Mouse (Mus musculus) embryonic facial prominence, embryonic 15.5 days (tissue): ENCODE data around the gene Ubb. TPM values are rescaled to one million over a fixed set of nuclear protein-coding genes. Genes with fewer than 3 reads are reported as not detected.
A peak's percentile ranks its signal among the peaks of the same experiment; 100 is the strongest.

Experiments used
- ATAC-seq: fragments of 200-750 bp; cut with Nextera tagmentation; 2 replicates; pipeline ENCODE4 v1.8.0; 2017; ENCODE audit warnings: low read depth, moderate TSS enrichment; ENCODE audit not compliant: insufficient number of reproducible peaks, low FRiP score, low TSS enrichment
- H3K27ac ChIP-seq: fragments of 300-500 bp; sonication (generic); replicated peaks from 2 replicates; pipeline ENCODE4 v1.5.1; 2015; ENCODE audit warnings: mild to moderate bottlenecking, inconsistent platforms
- H3K27me3 ChIP-seq: fragments of 300-500 bp; sonication (generic); 2 replicates; pipeline ENCODE4 v1.6.1; 2015; ENCODE audit warnings: inconsistent platforms
- H3K36me3 ChIP-seq: fragments of 300-500 bp; sonication (generic); 2 replicates; pipeline ENCODE4 v1.6.1; 2015; ENCODE audit warnings: mild to moderate bottlenecking, inconsistent platforms
- H3K4me1 ChIP-seq: fragments of 300-500 bp; sonication (generic); 2 replicates; pipeline ENCODE4 v1.6.1; 2015; ENCODE audit warnings: inconsistent platforms
- H3K4me2 ChIP-seq: fragments of 300-500 bp; sonication (generic); replicated peaks from 2 replicates; pipeline ENCODE4 v1.6.1; 2015; ENCODE audit warnings: mild to moderate bottlenecking, inconsistent platforms
- H3K4me3 ChIP-seq: fragments of 300-500 bp; sonication (generic); replicated peaks from 2 replicates; pipeline ENCODE4 v1.5.1; 2015; ENCODE audit warnings: mild to moderate bottlenecking, inconsistent platforms
- H3K9ac ChIP-seq: fragments of 300-500 bp; sonication (generic); 2 replicates; pipeline ENCODE4 v1.6.1; 2015; ENCODE audit warnings: inconsistent platforms
- H3K9me3 ChIP-seq: fragments of 300-500 bp; sonication (generic); replicated peaks from 2 replicates; pipeline ENCODE4 v1.6.1; 2016; ENCODE audit warnings: inconsistent platforms
- WGBS: fragments of 180-500 bp; shearing (Covaris S2); methylation state at CpG from one replicate; pipeline ENCODE4 v1.1.7; 2015; 5-methylcytosine and 5-hydroxymethylcytosine counted together
- polyA plus RNA-seq: library from polyadenylated mRNA; unstranded; fragments of >200 nt; fragmentation: Nextera tagmentation; extraction: Ambion mirVana; gene quantifications from 2 replicates; pipeline ENCODE4 v1.2.1, GENCODE M21; 2015

The Ubb gene
- polyA plus RNA-seq, 1 experiment from 2014 or later = 3,288 TPM

GRCm38 (mm10) chr11:62563590-62563989, 12.6 kb downstream of the Ubb start:
- Histone ChIP-seq H3K4me2 (no peak overlapping the region), H3K36me3 (no peaks in the 10 kb centered on the region), H3K27me3 (no peaks in the 10 kb centered on the region), H3K27ac (no peak overlapping the region), H3K9ac (no peak overlapping the region), H3K4me3 (no peak overlapping the region), H3K4me1 (no peaks in the 10 kb centered on the region), H3K9me3 (no peaks in the 10 kb centered on the region)
- ATAC-seq = no peak
- WGBS = 72% methylated on average over 2 of the region's 2 CpGs

GRCm38 (mm10) chr11:62565747-62566146, 14.8 kb downstream of the Ubb start:
- no peak for ATAC-seq
- Histone ChIP-seq H3K27ac (no peak overlapping the region), H3K9ac (no peak overlapping the region), H3K4me1 (no peaks in the 10 kb centered on the region), H3K36me3 (no peaks in the 10 kb centered on the region), H3K4me3 (no peak overlapping the region), H3K9me3 (no peaks in the 10 kb centered on the region), H3K27me3 (no peaks in the 10 kb centered on the region), H3K4me2 (no peak overlapping the region)
- 46% methylated on average over 7 of the region's 7 CpGs for WGBS

GRCm38 (mm10) chr11:62566211-62566610, 15.2 kb downstream of the Ubb start:
- no peak for ATAC-seq

GRCm38 (mm10) chr11:62568300-62568699, 17.3 kb downstream of the Ubb start:
- 42% methylated on average over 3 of the region's 3 CpGs for WGBS
- H3K9ac ChIP-seq = no peak overlapping the region
- H3K36me3 ChIP-seq = no peaks in the 10 kb centered on the region
- no peak overlapping the region for H3K4me3 ChIP-seq
- H3K27ac ChIP-seq = no peak overlapping the region
- H3K27me3 ChIP-seq = no peaks in the 10 kb centered on the region
- no peaks in the 10 kb centered on the region for H3K9me3 ChIP-seq
- ATAC-seq = no peak
- no peak overlapping the region for H3K4me2 ChIP-seq
- H3K4me1 ChIP-seq = no peaks in the 10 kb centered on the region

More at GRCm38 (mm10) chr11:62566211-62566610, 15.2 kb downstream of the Ubb start:
- no peaks in the 10 kb centered on the region for H3K36me3 ChIP-seq
- H3K4me1 ChIP-seq = no peaks in the 10 kb centered on the region
- H3K27ac ChIP-seq = no peak overlapping the region
- no peak overlapping the region for H3K4me2 ChIP-seq
- H3K9ac ChIP-seq = no peak overlapping the region
- 59% methylated on average over 1 of the region's 1 CpGs for WGBS
- no peaks in the 10 kb centered on the region for H3K9me3 ChIP-seq
- H3K4me3 ChIP-seq = no peak overlapping the region
- H3K27me3 ChIP-seq = no peaks in the 10 kb centered on the region

- 73% methylated on average over 6 of the region's 6 CpGs for WGBS
- Histone ChIP-seq H3K36me3 (no peaks in the 10 kb centered on the region), H3K9ac (no peak within 1 kb of the TSS), H3K9me3 (no peaks in the 10 kb centered on the region), H3K4me2 (peak within 1 kb of the TSS; percentile 99), H3K27ac (no peak within 1 kb of the TSS), H3K27me3 (no peaks in the 10 kb centered on the region), H3K4me1 (peaks cover 16% of the 10 kb centered on the region), H3K4me3 (peak within 1 kb of the TSS; percentile 56)
- ATAC-seq = no peak
These were observed 23.2 kb downstream of the Ubb start, which contains the start of gene Trpv2 for GRCm38 (mm10) chr11:62573959-62574702. TSS of gene Trpv2 (plus strand) at chr11:62574486.

GRCm38 (mm10) chr11:62574703-62575085, 23.7 kb downstream of the Ubb start:
- Histone ChIP-seq H3K4me1 (peaks cover 16% of the 10 kb centered on the region), H3K4me2 (no peak overlapping the region; the same call in 1 of the 2 replicates), H3K4me3 (no peak overlapping the region), H3K9me3 (no peaks in the 10 kb centered on the region), H3K27ac (no peak overlapping the region), H3K27me3 (no peaks in the 10 kb centered on the region), H3K36me3 (no peaks in the 10 kb centered on the region), H3K9ac (no peak overlapping the region)
- ATAC-seq = no peak
- 82% methylated on average over 4 of the region's 4 CpGs for WGBS

GRCm38 (mm10) chr11:62575297-62575658, 24.3 kb downstream of the Ubb start:
- peak overlapping the region; percentile 99 for H3K4me2 ChIP-seq
- ATAC-seq = peak; percentile 69
- H3K36me3 ChIP-seq = no peaks in the 10 kb centered on the region
- H3K4me1 ChIP-seq = peaks cover 16% of the 10 kb centered on the region
- H3K9ac ChIP-seq = peak overlapping the region; percentile 35; the same call in 1 of the 2 replicates
- WGBS = 2% methylated on average over 9 of the region's 9 CpGs
- H3K27me3 ChIP-seq = no peaks in the 10 kb centered on the region
- no peaks in the 10 kb centered on the region for H3K9me3 ChIP-seq
- peak overlapping the region; percentile 56 for H3K4me3 ChIP-seq
- no peak overlapping the region for H3K27ac ChIP-seq

- H3K36me3 ChIP-seq = no peaks in the 10 kb centered on the region
- peak overlapping the region; percentile 35 for H3K9ac ChIP-seq
- H3K27me3 ChIP-seq = no peaks in the 10 kb centered on the region
- peak overlapping the region; percentile 99 for H3K4me2 ChIP-seq
- H3K9me3 ChIP-seq = no peaks in the 10 kb centered on the region
- no peak overlapping the region for H3K27ac ChIP-seq
- 5% methylated on average over 27 of the region's 27 CpGs for WGBS
- ATAC-seq = peak; percentile 41
- peaks cover 16% of the 10 kb centered on the region for H3K4me1 ChIP-seq
- peak overlapping the region; percentile 56 for H3K4me3 ChIP-seq
These were observed 24.9 kb downstream of the Ubb start for GRCm38 (mm10) chr11:62575659-62576438.

GRCm38 (mm10) chr11:62576530-62577152, 25.7 kb downstream of the Ubb start:
- ATAC-seq = no peak
- H3K4me1 ChIP-seq = peaks cover 16% of the 10 kb centered on the region
- H3K9ac ChIP-seq = 0 out of 2 replicates have a peak overlapping the region, but pooled peaks have one; percentile 35
- H3K27ac ChIP-seq = no peak overlapping the region
- no peaks in the 10 kb centered on the region for H3K36me3 ChIP-seq
- H3K4me2 ChIP-seq = peak overlapping the region; percentile 99
- peak overlapping the region; percentile 56 for H3K4me3 ChIP-seq
- 57% methylated on average over 16 of the region's 16 CpGs for WGBS
- no peaks in the 10 kb centered on the region for H3K27me3 ChIP-seq
- H3K9me3 ChIP-seq = no peaks in the 10 kb centered on the region

GRCm38 (mm10) chr11:62583031-62583430, 32.1 kb downstream of the Ubb start:
- no peak overlapping the region for H3K4me2 ChIP-seq
- no peaks in the 10 kb centered on the region for H3K9me3 ChIP-seq
- no peak for ATAC-seq
- no peaks in the 10 kb centered on the region for H3K27me3 ChIP-seq
- H3K4me3 ChIP-seq = no peak overlapping the region
- H3K4me1 ChIP-seq = no peaks in the 10 kb centered on the region
- no peaks in the 10 kb centered on the region for H3K36me3 ChIP-seq
- no peak overlapping the region for H3K9ac ChIP-seq
- 76% methylated on average over 6 of the region's 6 CpGs for WGBS
- no peak overlapping the region for H3K27ac ChIP-seq

- 77% methylated on average over 9 of the region's 9 CpGs for WGBS
These were observed 33.8 kb downstream of the Ubb start for GRCm38 (mm10) chr11:62584671-62585206.

More at GRCm38 (mm10) chr11:62584671-62585206, 33.8 kb downstream of the Ubb start:
- Histone ChIP-seq H3K9ac (no peak overlapping the region), H3K4me3 (no peak overlapping the region), H3K27me3 (no peaks in the 10 kb centered on the region), H3K9me3 (no peaks in the 10 kb centered on the region), H3K4me1 (no peaks in the 10 kb centered on the region), H3K36me3 (no peaks in the 10 kb centered on the region), H3K4me2 (no peak overlapping the region), H3K27ac (no peak overlapping the region)
- no peak for ATAC-seq
